Mouse (Mus musculus): ENCODE measurements around the gene Alox15.

DNA sequence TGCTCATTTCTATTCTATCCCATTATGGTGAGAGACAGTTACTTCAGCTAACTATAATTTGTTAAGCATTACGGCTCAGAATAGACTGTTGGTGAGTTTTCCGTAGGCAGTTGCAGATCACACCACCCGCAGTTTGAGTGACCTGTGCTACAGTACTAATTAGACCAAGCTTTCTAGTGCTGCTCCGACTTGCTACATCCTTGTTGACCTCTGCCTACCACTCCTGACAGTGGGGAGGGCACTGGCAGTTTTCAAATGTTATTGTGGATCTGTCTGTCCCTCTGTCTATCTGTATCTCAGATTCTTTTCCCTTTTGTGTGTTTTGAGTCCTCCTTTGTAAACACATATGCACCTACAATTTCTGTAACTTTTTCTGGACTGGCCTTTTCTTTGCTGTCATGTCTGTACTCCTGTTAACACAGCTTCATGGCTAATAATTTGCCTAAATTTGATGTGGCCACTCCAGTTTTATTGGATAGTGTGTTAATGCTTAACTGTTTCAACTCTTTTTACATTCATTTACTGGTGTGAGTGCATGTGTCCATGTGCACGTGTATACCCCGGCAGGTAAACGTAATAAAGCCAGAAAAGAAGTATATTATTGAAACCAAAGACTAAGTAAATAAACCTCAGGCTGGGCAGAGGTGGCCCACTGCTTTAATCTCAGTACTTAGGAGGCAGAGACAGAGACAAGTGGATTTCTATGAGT lies 21.2 kb upstream of the Alox15 start:
- TF ChIP-seq CTCF (IDR thresholded peaks at IDR 0.05; ENCODE audit: borderline replicate concordance, insufficient read depth, low read depth, low read length) (no peak), POLR2A (IDR thresholded peaks at IDR 0.05; ENCODE audit: borderline replicate concordance, insufficient read depth, low read length) (no peak)

Data from cerebellum, adult 2 months (tissue).